Mouse (Mus musculus) granulocyte monocyte progenitor cell, adult 5-6 weeks (primary cell): ENCODE results near the gene Zfp273. TPM values are rescaled to one million over a fixed set of nuclear protein-coding genes. Genes with fewer than 3 reads are reported as not detected.
"Not testable (repeated sequence)": the region's sequence is repeated elsewhere in the genome, so short reads cannot be mapped to it uniquely, and the experiment has no call there.

Experiments
- ATAC-seq: replicated peaks from 2 replicates; pipeline ENCODE4 v1.8.0; 2016; ENCODE audit warnings: mild to moderate bottlenecking, moderate TSS enrichment, inconsistent platforms; ENCODE audit not compliant: poor library complexity, severe bottlenecking
- total RNA-seq, 2 experiments: library from RNA; stranded (forward) in 1 of 2; stranded (reverse) in 1 of 2; fragments of 200-712, 200-1000 nt in 1 of 2; fragments of >200 nt in 1 of 2; fragmentation: Nextera tagmentation in 1 of 2; gene quantifications; 2 replicates each; pipeline ENCODE4 v1.2.3; 2014 to 2017

Zfp273 gene
- 3.7 and 5.9 TPM in 2 replicates for total RNA-seq (2014; fragmentation: Nextera tagmentation)
- 6.0 and 7.0 TPM in 2 replicates for total RNA-seq (2017)

DNA sequence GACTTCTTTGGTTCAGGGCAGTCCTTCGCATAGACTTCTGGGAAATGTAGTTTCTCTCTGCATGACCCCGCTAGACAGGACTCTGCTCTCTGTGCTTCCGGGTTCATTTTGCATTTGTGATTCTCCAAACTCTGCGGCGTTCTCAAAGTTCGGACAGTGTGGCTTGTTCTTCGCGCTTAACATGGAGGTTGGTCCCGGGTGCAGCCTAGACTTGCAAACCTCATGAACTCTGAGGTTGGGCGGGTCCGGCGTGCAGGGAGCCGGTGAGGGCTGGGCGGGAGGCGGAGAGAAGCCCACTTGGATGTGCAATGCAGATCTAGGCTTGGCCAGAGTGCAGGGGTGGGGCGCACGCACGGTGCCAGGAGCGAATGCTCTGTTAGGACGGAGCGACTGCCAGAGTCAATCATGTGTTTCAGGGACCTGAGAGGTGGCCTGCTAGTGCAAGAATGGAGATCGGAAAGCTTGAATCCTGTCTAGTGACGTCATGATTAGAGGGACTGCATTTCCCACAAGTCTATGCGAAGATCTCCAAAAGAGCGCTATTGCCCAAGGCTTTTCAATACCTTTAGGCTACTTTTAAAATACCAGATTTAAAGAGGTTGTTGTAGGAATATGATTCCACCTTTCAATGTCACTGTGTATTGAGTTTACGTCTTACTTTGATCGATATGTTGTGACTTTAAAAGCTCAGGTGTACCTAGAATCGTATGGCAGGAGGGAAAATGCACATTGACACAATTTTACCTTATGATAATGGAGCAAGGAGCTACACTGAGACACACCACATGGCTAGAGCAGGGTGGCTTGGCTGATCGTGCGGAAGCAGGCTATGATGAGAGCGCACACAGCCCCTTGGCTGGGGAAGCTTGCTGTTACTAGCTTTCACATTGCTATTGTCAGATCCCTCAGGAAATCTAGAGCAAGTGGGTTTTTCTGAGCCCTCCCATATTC is at the start of gene Zfp273:
Zfp273 (plus strand) TSS at position 31 of the 951 bp plus-strand sequence.
- ATAC-seq = peak; percentile 92

DNA sequence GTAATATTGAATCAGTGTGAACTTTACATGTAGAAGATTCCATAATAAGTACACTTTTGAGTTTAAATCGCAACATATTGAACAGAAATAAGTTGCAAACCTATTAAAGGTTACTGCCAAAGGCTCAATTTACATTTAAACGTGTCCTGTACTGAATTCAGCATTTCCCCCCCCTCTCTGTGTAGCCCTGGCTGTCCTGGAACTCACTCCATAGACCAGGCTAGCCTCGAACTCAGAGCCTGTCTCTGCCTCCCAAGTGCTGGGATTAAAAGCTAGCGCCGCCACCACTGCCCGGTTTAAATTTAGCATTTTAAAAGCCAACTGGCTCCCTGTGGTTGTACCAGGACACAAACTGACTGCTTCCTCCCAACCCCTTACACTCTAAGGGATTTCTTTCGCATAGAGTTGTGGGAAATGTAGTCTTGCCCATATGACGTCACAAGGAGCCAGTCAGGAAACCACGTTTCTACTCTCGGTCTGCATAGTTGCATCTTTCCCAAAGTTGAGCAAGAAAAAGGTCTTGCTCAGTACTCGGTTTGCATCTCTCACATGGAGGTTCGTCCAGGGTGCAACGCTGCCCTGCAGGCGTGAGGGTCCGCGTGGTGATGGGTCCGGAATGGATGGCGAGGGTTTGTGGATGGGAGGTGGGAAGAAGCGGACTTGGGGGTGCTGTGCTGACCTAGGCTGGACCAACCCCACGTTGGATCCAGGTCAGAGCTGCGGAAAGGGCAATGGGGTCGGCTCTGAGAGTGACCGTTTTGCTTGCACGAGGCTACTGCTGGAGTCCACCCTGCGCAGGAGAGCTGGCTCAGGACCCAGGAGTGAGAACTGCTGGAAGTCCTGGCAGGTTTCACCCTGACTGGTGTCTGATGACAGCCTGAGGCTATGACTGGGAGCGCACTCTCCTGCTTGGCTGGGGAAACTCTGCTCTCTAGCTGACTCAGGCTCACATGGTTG is 34.0 kb upstream of the Zfp273 start, which contains the start of gene Zfp493:
Zfp493 (plus strand) TSS at position 429 of the 957 bp plus-strand sequence.
- peak; percentile 98 for ATAC-seq

GRCm38 (mm10) chr13:67791921-67792455 is 21.6 kb upstream of the Zfp273 start:
- no peak for ATAC-seq

DNA sequence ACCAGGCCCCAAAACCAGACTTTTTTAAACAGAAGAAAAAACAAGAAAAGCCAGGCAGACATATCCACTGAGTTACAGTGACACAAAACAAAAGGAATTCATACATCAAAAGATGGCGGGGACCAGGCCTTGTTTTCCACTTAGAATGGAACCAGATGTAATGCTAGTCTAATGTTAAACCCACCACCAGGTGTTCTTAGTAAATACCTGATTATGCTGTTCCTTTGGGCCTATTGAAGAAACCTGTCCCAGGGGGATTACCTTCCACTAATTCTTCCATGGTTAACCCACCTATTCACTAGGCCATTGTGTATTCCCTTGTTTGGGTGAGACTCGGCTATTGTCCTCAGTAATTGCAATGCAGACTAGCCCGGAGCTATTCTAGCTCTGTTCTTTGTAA is 14.9 kb upstream of the Zfp273 start:
- no peak for ATAC-seq

DNA sequence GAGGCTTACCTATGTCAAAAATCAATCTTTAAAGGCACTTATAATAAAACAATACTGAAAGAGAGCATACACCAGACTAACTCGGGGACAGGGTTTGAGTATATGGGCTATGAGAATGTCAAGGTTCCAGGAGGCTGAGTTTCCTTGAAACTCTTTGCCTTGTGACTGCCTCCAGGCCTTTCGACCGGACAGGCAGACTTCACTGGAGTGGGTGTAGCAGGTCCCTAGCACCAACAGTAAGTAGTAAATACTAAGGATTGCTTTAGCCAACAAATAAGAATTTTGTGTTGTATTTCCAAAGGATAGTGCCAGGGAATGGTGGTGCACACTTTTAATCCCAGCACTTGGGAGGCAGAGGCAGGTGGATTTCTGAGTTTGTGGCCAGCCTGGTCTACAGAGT is 14.4 kb upstream of the Zfp273 start:
- ATAC-seq = not testable (repeated sequence)

- ATAC-seq = no peak
Observed at GRCm38 (mm10) chr13:67811651-67812210, 1.8 kb upstream of the Zfp273 start.

DNA sequence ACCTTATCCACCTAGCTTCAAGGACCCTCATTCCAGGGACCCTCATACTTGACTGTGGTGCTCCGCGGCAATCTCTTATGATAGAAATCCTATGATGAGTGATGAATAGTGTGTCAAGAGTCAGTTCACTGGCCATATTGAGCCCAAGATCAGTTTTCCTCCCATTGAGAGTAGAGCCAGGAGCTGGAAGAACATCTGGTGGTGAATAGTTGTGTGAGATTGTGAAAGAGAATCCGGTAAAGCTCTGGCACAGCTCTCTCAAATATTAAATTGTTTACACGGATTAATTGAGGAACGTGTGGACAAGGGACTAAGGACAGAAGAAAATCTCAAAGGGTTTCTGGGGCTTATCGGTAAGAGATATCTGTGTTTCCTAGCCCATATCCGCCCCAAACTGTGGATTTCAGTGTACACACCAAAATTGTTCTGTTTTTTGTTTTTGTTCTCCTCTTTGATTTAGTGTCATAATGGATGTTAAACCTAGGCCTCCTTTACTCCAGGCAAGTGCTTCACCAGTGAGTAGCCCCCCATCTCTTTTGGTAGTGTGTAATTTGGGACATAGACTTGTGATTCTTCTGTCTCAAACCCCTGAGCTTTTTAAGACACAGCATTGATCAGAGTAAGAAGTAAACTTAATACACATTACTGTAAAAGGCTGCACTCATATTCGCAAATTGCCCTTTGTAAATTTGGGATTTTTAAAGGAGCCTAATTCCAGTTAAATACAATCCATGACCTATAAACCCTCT is 405 bp upstream of the Zfp273 start:
- no peak for ATAC-seq

GRCm38 (mm10) chr13:67818636-67819035 is 5.1 kb downstream of the Zfp273 start:
- no peak for ATAC-seq

- peak; percentile 95 for ATAC-seq
Observed at GRCm38 (mm10) chr13:67830911-67831336, 17.4 kb downstream of the Zfp273 start, which contains the start of gene Gm10037. Gene Gm10037, plus strand, starts transcription at chr13:67831106.

GRCm38 (mm10) chr13:67833137-67833536 is 19.6 kb downstream of the Zfp273 start:
- ATAC-seq = not testable (repeated sequence)

- no peak; the same call in 1 of the 2 replicates for ATAC-seq
Observed at GRCm38 (mm10) chr13:67843775-67844118, 30.2 kb downstream of the Zfp273 start.

DNA sequence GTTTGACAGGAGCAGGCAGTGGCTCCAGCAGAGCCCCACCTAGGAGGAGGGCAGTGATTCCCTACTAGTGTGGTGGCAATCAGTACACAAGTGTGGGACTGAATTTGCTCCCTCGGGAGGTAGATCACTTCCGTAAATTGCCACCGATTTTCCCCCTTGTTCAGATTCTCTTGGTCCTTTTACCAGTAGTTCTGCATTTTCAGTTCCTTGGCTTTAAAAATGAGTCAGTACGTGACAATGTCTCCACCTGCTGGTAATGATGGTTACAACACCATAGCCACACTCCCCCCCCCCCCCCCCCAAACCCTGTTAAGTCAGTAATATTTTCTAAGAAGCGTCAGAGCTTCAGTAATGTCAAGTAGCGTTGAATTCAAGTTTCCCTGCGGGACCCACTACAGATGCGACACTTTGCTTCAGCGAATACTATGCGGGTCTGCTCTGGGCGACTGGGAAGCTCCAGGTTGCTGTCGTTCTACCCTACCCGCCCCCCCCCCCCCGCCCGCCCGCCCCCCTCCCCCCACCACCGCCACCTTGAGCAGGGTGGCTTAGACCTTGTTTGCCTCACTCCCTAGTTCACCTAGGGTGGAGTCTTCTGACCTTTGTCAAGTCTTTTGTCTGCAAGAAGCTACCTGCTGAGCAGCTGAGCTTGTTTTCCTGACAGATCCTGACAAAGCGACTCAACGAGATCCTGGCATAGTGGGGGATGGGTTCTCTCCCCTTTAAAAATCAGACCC is 30.7 kb downstream of the Zfp273 start:
- peak; percentile 100 for ATAC-seq

DNA sequence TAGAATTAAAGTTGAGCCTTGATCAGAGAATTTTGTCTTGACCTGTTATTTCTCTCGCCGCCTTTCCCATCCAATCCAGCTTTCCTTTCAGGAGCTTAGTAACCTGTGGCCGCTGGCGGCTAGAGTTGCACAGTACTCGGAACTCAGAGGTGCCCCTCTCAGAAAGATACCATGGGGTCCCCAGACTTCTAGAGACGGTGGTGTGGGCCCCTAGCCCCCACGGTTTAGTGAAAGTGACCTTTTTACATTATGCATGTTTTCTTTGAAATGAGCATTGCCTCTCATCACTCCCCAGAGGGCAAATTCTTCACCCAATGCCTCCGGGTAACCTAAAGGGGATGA is 31.3 kb downstream of the Zfp273 start:
- ATAC-seq = no peak

GRCm38 (mm10) chr13:67850361-67850760 is 36.8 kb downstream of the Zfp273 start:
- ATAC-seq = no peak

GRCm38 (mm10) chr13:67853130-67853529 is 39.6 kb downstream of the Zfp273 start:
- ATAC-seq = no peak

DNA sequence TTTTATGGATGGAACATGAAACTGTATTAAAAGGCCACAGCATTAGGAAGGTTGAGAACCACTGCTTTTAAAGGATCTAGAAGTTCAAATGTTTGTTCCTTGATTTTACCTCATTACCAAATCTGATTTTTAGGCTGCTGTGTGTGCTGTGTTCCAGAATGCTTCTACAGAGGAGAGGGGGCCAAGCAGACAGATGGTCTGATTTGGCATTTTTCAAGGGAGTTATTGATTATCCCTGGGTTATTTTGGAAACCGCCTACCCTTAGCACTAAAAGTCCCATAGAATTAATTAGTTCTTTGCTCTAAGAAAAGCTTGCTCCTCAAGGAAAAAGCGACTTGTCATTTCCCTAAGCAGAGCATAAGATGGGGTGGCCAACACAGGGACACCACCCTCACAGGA is 40.4 kb downstream of the Zfp273 start:
- ATAC-seq = no peak

GRCm38 (mm10) chr13:67857317-67857716 is 43.8 kb downstream of the Zfp273 start:
- no peak for ATAC-seq

- no peak for ATAC-seq
Observed at GRCm38 (mm10) chr13:67862508-67862907, 49.0 kb downstream of the Zfp273 start.

DNA sequence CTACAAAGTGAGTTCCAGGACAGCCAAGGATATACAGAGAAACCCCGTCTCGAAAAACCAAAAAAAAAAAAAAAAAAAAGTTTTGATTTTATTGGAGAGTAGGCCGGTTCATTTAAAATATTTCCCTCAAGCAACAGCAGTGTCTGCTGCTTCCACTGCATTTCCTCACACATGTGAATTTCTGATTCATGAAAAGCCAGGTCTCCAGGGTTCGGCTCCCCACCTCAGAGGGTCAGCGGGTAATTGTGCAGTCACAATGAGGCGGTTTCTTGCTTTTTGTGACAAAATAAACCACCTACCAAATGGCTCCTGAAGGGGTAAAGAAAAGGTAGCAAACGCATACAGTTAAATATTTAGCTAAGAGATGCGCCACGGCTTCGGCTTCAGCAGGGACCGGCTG is 49.5 kb downstream of the Zfp273 start, which contains the start of gene BC048507:
BC048507 (plus strand) TSS at position 301 of the 400 bp plus-strand sequence.
- ATAC-seq = no peak
